Mouse (Mus musculus) MEL (cell line): ENCODE measurements around the gene Srgap3. TPM values are rescaled to one million over a fixed set of nuclear protein-coding genes. Genes with fewer than 3 reads are reported as not detected.
A peak's percentile ranks its signal among the peaks of the same experiment; 100 is the strongest.

Source experiments
- DNase-seq: peaks from one replicate; pipeline ENCODE4 v3.0.0; 2011; ENCODE audit warnings: low read depth, low spot score
- H3K27ac ChIP-seq: 2 replicates; pipeline ENCODE4 v1.5.1; 2012; ENCODE audit warnings: low read depth, mild to moderate bottlenecking, control low read depth, low read length, moderate library complexity; ENCODE audit not compliant: control insufficient read depth
- H3K27me3 ChIP-seq, 2 experiments: fragments of 150-350 bp in 1 of 2; sonication (generic) in 1 of 2; 2 replicates each; pipeline ENCODE4 v1.6.1; 2012; ENCODE audit warnings: low read length in 2 of 2, mild to moderate bottlenecking in 2 of 2, improper control_type of control experiment in 1 of 2, moderate library complexity in 1 of 2; ENCODE audit not compliant: insufficient read depth in 2 of 2, control insufficient read depth in 1 of 2
- H3K36me3 ChIP-seq, 2 experiments: 2 replicates each; pipeline ENCODE4 v1.6.1; 2012 to 2014; ENCODE audit warnings: low read length in 2 of 2, improper control_type of control experiment in 1 of 2, inconsistent platforms in 1 of 2, mild to moderate bottlenecking in 1 of 2; ENCODE audit not compliant: insufficient read depth in 2 of 2, control insufficient read depth in 1 of 2
- H3K4me1 ChIP-seq, 2 experiments: fragments of 150-350 bp in 1 of 2; sonication (generic) in 1 of 2; 2 replicates each; pipeline ENCODE4 v1.6.1; 2012; ENCODE audit warnings: low read length in 2 of 2, improper control_type of control experiment in 1 of 2, mild to moderate bottlenecking in 1 of 2; ENCODE audit not compliant: insufficient read depth in 2 of 2, control insufficient read depth in 1 of 2
- H3K4me3 ChIP-seq, 2 experiments: fragments of 150-350 bp in 1 of 2; sonication (generic) in 1 of 2; 2 replicates each; pipeline ENCODE4 v1.5.1; 2012; ENCODE audit warnings: low read depth in 2 of 2, low read length in 2 of 2, mild to moderate bottlenecking in 2 of 2, moderate library complexity in 2 of 2, control low read depth in 1 of 2, improper control_type of control experiment in 1 of 2; ENCODE audit not compliant: control insufficient read depth in 1 of 2, insufficient read depth in 1 of 2
- H3K79me2 ChIP-seq: 2 replicates; pipeline ENCODE4 v1.6.1; 2012; ENCODE audit warnings: mild to moderate bottlenecking, low read length, moderate library complexity; ENCODE audit not compliant: control insufficient read depth, poor library complexity, insufficient read depth
- H3K9ac ChIP-seq: 2 replicates; pipeline ENCODE4 v1.6.1; 2012; ENCODE audit warnings: low read depth, mild to moderate bottlenecking, control low read depth, low read length, moderate library complexity; ENCODE audit not compliant: control insufficient read depth, poor library complexity, severe bottlenecking
- H3K9me3 ChIP-seq: fragments of 150-350 bp; sonication (generic); replicated peaks from 2 replicates; pipeline ENCODE4 v1.6.1; 2012; ENCODE audit warnings: mild to moderate bottlenecking, low read length, improper control_type of control experiment, moderate library complexity; ENCODE audit not compliant: insufficient read depth
- BHLHE40 ChIP-seq: IDR thresholded peaks from 2 replicates; pipeline ENCODE4 v1.6.1; 2012; ENCODE audit warnings: low read depth, mild to moderate bottlenecking, inconsistent platforms, low read length, improper control_type of control experiment, borderline replicate concordance
- CHD2 ChIP-seq: IDR thresholded peaks from 2 replicates; pipeline ENCODE4 v1.6.1; 2011; ENCODE audit warnings: low read length, improper control_type of control experiment
- CTCF ChIP-seq, 3 experiments: IDR thresholded peaks in 2 of 3; conservative IDR thresholded peaks in 1 of 3; 2 replicates each; pipeline ENCODE4 v1.5.1; 2011 to 2012; ENCODE audit warnings: low read length in 3 of 3, low read depth in 2 of 3, mild to moderate bottlenecking in 2 of 3, improper control_type of control experiment in 1 of 3, inconsistent platforms in 1 of 3, mixed read lengths in 1 of 3, moderate library complexity in 1 of 3; ENCODE audit not compliant: control insufficient read depth in 1 of 3, insufficient read depth in 1 of 3, poor library complexity in 1 of 3, severe bottlenecking in 1 of 3
- E2F4 ChIP-seq: IDR thresholded peaks from 2 replicates; pipeline ENCODE4 v1.6.1; 2011; ENCODE audit warnings: low read depth, low read length, improper control_type of control experiment, borderline replicate concordance
- GATA1 ChIP-seq: IDR thresholded peaks from 2 replicates; pipeline ENCODE4 v1.6.1; 2011; ENCODE audit warnings: low read depth, low read length, improper control_type of control experiment
- HCFC1 ChIP-seq: IDR thresholded peaks from 2 replicates; pipeline ENCODE4 v1.6.1; 2012; ENCODE audit warnings: low read depth, mild to moderate bottlenecking, inconsistent platforms, low read length, improper control_type of control experiment, moderate library complexity
- KAT2A ChIP-seq: conservative IDR thresholded peaks from 2 replicates; pipeline ENCODE4 v1.6.1; 2012; ENCODE audit warnings: low read depth, low read length, improper control_type of control experiment, inconsistent platforms
- MAX ChIP-seq: IDR thresholded peaks from 2 replicates; pipeline ENCODE4 v1.6.1; 2011; ENCODE audit warnings: low read length, improper control_type of control experiment
- MXI1 ChIP-seq: IDR thresholded peaks from 2 replicates; pipeline ENCODE4 v1.6.1; 2011; ENCODE audit warnings: mild to moderate bottlenecking, low read depth, low read length, improper control_type of control experiment
- NRF1 ChIP-seq: IDR thresholded peaks from 2 replicates; pipeline ENCODE4 v1.6.1; 2014; ENCODE audit warnings: low read depth, mild to moderate bottlenecking, inconsistent platforms, low read length, improper control_type of control experiment, moderate library complexity; ENCODE audit not compliant: poor library complexity, insufficient read depth, severe bottlenecking
- POLR2AphosphoS2 ChIP-seq: IDR thresholded peaks from 2 replicates; pipeline ENCODE4 v1.6.1; 2011; ENCODE audit warnings: low read length, improper control_type of control experiment
- RAD21 ChIP-seq: IDR thresholded peaks from 2 replicates; pipeline ENCODE4 v1.6.1; 2011; ENCODE audit warnings: mild to moderate bottlenecking, low read depth, low read length, improper control_type of control experiment
- SMC3 ChIP-seq: IDR thresholded peaks from 2 replicates; pipeline ENCODE4 v1.6.1; 2011; ENCODE audit warnings: low read depth, low read length, improper control_type of control experiment
- USF1 ChIP-seq: IDR thresholded peaks from 2 replicates; pipeline ENCODE4 v1.6.1; 2014; ENCODE audit warnings: low read depth, mild to moderate bottlenecking, inconsistent platforms, low read length, improper control_type of control experiment, moderate library complexity
- ZC3H11A ChIP-seq: IDR thresholded peaks from 2 replicates; pipeline ENCODE4 v1.6.1; 2012; ENCODE audit warnings: low read depth, mild to moderate bottlenecking, inconsistent platforms, low read length, improper control_type of control experiment
- ZNF384 ChIP-seq: IDR thresholded peaks from 2 replicates; pipeline ENCODE4 v1.6.1; 2012; ENCODE audit warnings: low read depth, mild to moderate bottlenecking, inconsistent platforms, low read length, improper control_type of control experiment
- polyA plus RNA-seq, 2 experiments: library from polyadenylated mRNA; stranded (reverse) in 1 of 2; unstranded in 1 of 2; fragments of >175 nt in 1 of 2; fragments of >200 nt in 1 of 2; gene quantifications; 2 replicates each; pipeline versions ENCODE4 v1.2.1 to v1.2.4; 2012; ENCODE audit warnings: low replicate concordance in 2 of 2, low read depth in 1 of 2; ENCODE audit not compliant: insufficient read length in 2 of 2, insufficient read depth in 1 of 2, missing spikeins in 1 of 2
- total RNA-seq: library from RNA; depleted of rRNA; stranded (reverse); fragments of 300-350 nt; gene quantifications from 2 replicates; pipeline ENCODE4 v1.2.3, GENCODE M21; 2012

Gene Srgap3
- total and polyA plus RNA-seq, 3 experiments: 0.31 to 0.75 TPM; not detected in 1

DNA sequence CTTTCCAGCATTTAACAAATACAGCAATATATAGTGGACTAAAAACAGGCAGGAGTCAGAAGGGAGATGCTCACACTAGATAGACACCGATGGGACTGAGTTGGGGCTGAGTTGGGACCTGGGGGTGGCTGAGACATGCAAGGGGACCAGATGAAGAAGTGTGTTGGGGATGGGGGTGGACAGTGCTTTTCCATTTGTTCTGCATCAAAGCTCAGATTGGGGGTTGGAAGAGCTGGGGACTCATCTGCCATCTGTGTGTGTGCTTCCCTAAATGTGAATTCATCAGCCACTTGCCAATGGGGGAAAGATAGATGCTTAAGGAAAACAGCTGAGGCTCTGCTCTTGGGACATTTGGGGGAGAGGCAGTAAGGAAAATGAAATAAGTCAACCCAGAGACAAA is 227.1 kb downstream of the Srgap3 start:
- no peak for TF ChIP-seq POLR2AphosphoS2
- no peak for TF ChIP-seq HCFC1
- no peak for TF ChIP-seq MAX
- no peak for TF ChIP-seq ZNF384
- no peak for TF ChIP-seq NRF1
- TF ChIP-seq KAT2A: no peak
- TF ChIP-seq CHD2: no peak
- TF ChIP-seq E2F4: no peak
- no peak for TF ChIP-seq MXI1
- no peak for TF ChIP-seq RAD21
- TF ChIP-seq SMC3: no peak
- no peak for TF ChIP-seq CTCF (IDR thresholded peaks at IDR 0.05 in 2 of 3, conservative IDR thresholded peaks at IDR 0.05 in 1 of 3; ENCODE audit: control insufficient read depth in 1 of 3, insufficient read depth in 1 of 3, low read depth in 2 of 3, low read length in 3 of 3, poor library complexity in 1 of 3, severe bottlenecking in 1 of 3)
- Histone ChIP-seq H3K4me1 (no peaks in the 10 kb centered on the region), H3K27ac (no peak overlapping the region), H3K36me3 (no peaks in the 10 kb centered on the region), H3K27me3 (no peaks in the 10 kb centered on the region; a peak in 2 of 4 replicates), H3K9ac (no peak overlapping the region), H3K79me2 (no peaks in the 10 kb centered on the region), H3K9me3 (no peaks in the 10 kb centered on the region), H3K4me3 (no peak overlapping the region)
- no peak for DNase-seq

DNA sequence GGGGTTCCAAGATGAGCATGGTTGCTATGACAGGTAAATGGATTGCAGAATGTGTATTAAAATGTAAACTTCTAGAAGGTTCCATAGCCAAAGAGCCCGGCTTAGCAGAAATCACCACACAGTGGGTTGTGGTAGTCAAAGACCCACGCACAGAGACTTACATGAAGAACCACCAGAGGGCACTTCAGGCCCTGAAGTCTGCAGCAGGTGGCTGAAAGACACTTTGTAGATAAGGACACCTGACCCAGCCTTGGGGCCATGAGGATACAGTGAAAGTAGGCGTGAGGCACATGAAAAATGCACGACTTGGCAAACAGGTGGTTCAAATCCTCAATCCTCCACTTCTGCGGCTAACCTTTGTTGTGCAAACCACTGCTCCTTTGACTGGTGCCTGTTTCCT is 229.9 kb downstream of the Srgap3 start:
- Histone ChIP-seq H3K9me3 (no peaks in the 10 kb centered on the region), H3K4me3 (no peak overlapping the region), H3K27me3 (peaks cover 0 to 3% of the 10 kb centered on the region in 2 experiments; a peak in 2 of 4 replicates), H3K36me3 (no peaks in the 10 kb centered on the region), H3K4me1 (no peaks in the 10 kb centered on the region), H3K27ac (no peak overlapping the region), H3K79me2 (no peaks in the 10 kb centered on the region), H3K9ac (no peak overlapping the region)
- peak; percentile 65 for TF ChIP-seq ZC3H11A
- TF ChIP-seq E2F4: no peak
- TF ChIP-seq GATA1: 0 out of 2 replicates have a peak, but pooled peaks have one; percentile 10
- no peak for TF ChIP-seq BHLHE40
- TF ChIP-seq MXI1: no peak
- peak; percentile 14 to 65 (median 54); a peak in 5 of 6 replicates for TF ChIP-seq CTCF (IDR thresholded peaks at IDR 0.05 in 2 of 3, conservative IDR thresholded peaks at IDR 0.05 in 1 of 3; ENCODE audit: control insufficient read depth in 1 of 3, insufficient read depth in 1 of 3, low read depth in 2 of 3, low read length in 3 of 3, poor library complexity in 1 of 3, severe bottlenecking in 1 of 3)
- 0 out of 2 replicates have a peak, but pooled peaks have one; percentile 23 for TF ChIP-seq MAX
- peak; percentile 18; the same call in 1 of the 2 replicates for TF ChIP-seq USF1
- TF ChIP-seq SMC3: peak; percentile 79
- TF ChIP-seq RAD21: peak; percentile 59
- peak; percentile 37 for DNase-seq
